Mouse (Mus musculus): Measurements from ENCODE around the gene Aurkb. TPM values are rescaled to one million over a fixed set of nuclear protein-coding genes. Genes with fewer than 3 reads are reported as not detected.
A peak's percentile ranks its signal among the peaks of the same experiment; 100 is the strongest.

The Aurkb gene
- polyA plus RNA-seq, 1 experiment from 2014 or later: 34.1 TPM

GRCm38 (mm10) chr11:69035849-69036248, 9.6 kb upstream of the Aurkb start:
- POLR2A ChIA-PET: no interaction called here
- ATAC-seq: peak; percentile 36
- H3K27me3 ChIP-seq: no peaks in the 10 kb centered on the region
- in situ Hi-C loops (cut with MboI; ENCODE audit: low pct_unique_long_range_greater_than_20kb): no loop called here
- peak; percentile 93 for TF ChIP-seq CTCF (IDR thresholded peaks at IDR 0.05)
- DNase-seq (ENCODE audit: low read depth, low spot score): no peak
- CTCF ChIA-PET: interaction anchor here (0.9 to 2.3 kb wide), 12 partner anchors 9 to 96 kb away, joined by 3 to 10 read pairs (median 3); partner anchors contain the start of gene Per1

DNA sequence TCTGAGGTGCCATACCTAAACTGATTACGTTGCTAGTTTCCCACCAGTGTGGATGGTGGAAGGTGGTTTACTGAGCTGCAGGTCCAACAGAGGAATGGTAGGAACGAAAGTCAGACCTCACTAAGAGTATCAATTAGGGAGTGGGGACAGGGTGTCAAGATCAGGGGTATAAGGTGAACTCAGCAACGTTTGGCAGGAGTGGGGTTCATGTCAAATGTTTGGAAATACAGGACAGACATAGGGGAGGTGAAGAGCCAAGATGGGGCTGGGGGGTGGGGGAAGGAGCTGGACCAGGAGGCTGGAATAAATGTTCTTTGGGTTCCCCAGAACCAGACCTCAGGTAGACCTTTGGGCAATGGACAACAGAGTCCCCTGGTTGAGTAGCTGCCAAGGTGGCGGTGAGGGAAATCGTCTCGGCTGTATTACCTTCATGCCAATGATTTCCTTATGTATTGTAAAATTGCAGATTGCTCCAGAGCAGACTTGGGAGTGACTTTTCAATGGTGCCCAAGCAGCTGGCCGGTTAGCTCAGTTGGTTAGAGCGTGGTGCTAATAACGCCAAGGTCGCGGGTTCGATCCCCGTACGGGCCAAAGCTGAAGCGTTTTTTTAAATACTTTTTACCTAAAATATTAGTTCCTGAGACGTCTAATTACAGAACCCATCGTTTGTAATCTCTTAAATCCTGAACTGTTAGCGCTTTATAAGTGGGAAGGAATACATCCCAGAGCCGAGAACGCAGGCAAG, 8.8 kb upstream of the Aurkb start:
- H3K27me3 ChIP-seq: no peaks in the 10 kb centered on the region
- DNase-seq (ENCODE audit: low read depth, low spot score) (no peak), ATAC-seq (no peak)
- in situ Hi-C loops (cut with MboI; ENCODE audit: low pct_unique_long_range_greater_than_20kb): no loop called here
- ChIA-PET POLR2A (interaction anchor here (0.6 kb wide), 1 partner anchor 863 kb away, joined by 4 read pairs; no protein-coding TSS in a partner anchor), CTCF (interaction anchor here (0.9 to 2.3 kb wide), 14 partner anchors 10 to 97 kb away, joined by 3 to 10 read pairs (median 3); partner anchors contain the start of genes Borcs6, Per1 and Tmem107)
- no peak for TF ChIP-seq CTCF (IDR thresholded peaks at IDR 0.05)

GRCm38 (mm10) chr11:69037231-69038061, 8.0 kb upstream of the Aurkb start:
- no peak for ATAC-seq
- peak; percentile 63 for DNase-seq (ENCODE audit: low read depth, low spot score)
- in situ Hi-C loops (cut with MboI; ENCODE audit: low pct_unique_long_range_greater_than_20kb): no loop called here
- no peaks in the 10 kb centered on the region for H3K27me3 ChIP-seq
- POLR2A ChIA-PET: interaction anchor here (1.4 kb wide), 1 partner anchor 22 kb away, joined by 4 read pairs; the partner anchor contains the start of gene Borcs6
- TF ChIP-seq CTCF (IDR thresholded peaks at IDR 0.05): no peak
- CTCF ChIA-PET: interaction anchor here (1.2 to 2.3 kb wide), 6 partner anchors 16 to 33 kb away, joined by 3 to 10 read pairs (median 4); partner anchors contain the start of genes Borcs6 and Tmem107

DNA sequence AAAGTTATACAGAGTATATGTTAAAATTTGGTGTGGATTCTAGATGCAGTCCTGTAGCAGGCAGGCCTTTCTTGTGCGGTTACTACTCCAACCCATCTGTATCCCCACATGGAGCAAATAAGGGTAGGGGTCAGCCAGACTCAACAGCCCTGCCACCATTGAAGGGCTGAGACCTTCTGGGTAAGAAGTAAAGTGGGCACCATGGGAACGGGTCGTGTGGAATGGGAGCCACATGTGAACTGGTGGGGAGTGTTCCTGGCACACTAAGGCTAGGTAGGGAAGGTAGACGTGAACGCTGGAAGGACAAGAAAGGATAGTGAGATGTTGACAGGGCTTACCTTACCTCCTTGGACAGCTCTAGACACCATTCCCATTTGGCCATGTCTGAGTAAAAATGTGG, 7.3 kb upstream of the Aurkb start:
- ChIA-PET CTCF (interaction anchor here (1.7 to 1.9 kb wide), 2 partner anchors 23 to 26 kb away, joined by 3 to 5 read pairs; no protein-coding TSS in a partner anchor), POLR2A (interaction anchor here (1.4 kb wide), 1 partner anchor 22 kb away, joined by 4 read pairs; the partner anchor contains the start of gene Borcs6)
- TF ChIP-seq CTCF (IDR thresholded peaks at IDR 0.05): no peak
- DNase-seq (ENCODE audit: low read depth, low spot score) (no peak), ATAC-seq (no peak)
- no peaks in the 10 kb centered on the region for H3K27me3 ChIP-seq
- in situ Hi-C loops (cut with MboI; ENCODE audit: low pct_unique_long_range_greater_than_20kb): no loop called here

GRCm38 (mm10) chr11:69046395-69046774, 938 bp downstream of the Aurkb start:
- ATAC-seq: no peak
- CTCF ChIA-PET: no interaction called here
- POLR2A ChIA-PET: interaction anchor here (2.2 kb wide), 1 partner anchor 13 kb away, joined by 8 read pairs; the partner anchor contains the start of gene Borcs6
- in situ Hi-C loops (cut with MboI; ENCODE audit: low pct_unique_long_range_greater_than_20kb): no loop called here
- no peak for DNase-seq (ENCODE audit: low read depth, low spot score)
- no peaks in the 10 kb centered on the region for H3K27me3 ChIP-seq
- TF ChIP-seq CTCF (IDR thresholded peaks at IDR 0.05): no peak

DNA sequence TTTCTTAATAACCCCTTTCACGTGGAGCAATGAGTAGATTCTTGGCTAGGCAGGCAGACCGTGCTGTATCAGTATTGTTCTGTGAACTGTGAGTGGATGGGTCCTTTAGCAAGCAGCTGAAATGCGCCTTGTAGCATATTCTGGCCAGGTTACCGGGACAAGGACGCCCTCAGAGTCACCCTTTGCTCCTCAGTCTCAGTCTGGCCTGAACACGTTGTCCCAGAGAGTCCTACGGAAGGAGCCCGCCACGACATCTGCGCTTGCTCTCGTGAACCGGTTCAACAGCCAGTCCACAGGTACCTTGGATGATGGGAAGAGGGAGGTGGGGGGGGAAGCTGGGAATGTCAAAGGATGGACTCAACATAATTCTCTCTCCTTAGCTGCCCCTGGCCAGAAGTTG, 2.1 kb downstream of the Aurkb start:
- H3K27me3 ChIP-seq: no peaks in the 10 kb centered on the region
- in situ Hi-C loops (cut with MboI; ENCODE audit: low pct_unique_long_range_greater_than_20kb): no loop called here
- ChIA-PET CTCF (interaction anchor here (1.2 kb wide), 1 partner anchor 11 kb away, joined by 3 read pairs; no protein-coding TSS in a partner anchor), POLR2A (interaction anchor here (2.2 kb wide), 1 partner anchor 11 kb away, joined by 8 read pairs; the partner anchor contains the start of gene Borcs6)
- no peak for TF ChIP-seq CTCF (IDR thresholded peaks at IDR 0.05)
- DNase-seq (ENCODE audit: low read depth, low spot score) (no peak), ATAC-seq (no peak)

DNA sequence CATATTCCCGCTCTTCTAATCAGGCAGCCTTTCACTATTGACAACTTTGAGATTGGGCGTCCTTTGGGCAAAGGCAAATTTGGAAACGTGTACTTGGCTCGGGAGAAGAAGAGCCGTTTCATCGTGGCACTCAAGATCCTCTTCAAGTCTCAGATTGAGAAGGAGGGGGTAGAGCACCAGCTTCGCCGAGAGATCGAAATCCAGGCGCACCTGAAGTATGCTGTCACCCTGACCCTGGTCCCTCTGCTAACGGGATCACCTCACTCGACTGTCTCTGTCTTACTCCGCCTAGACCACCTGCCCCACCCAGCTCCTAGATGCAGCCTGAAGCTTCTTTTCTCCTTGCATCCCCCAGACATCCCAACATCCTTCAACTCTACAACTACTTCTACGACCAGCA, 2.7 kb downstream of the Aurkb start:
- no peak for TF ChIP-seq CTCF (IDR thresholded peaks at IDR 0.05)
- ATAC-seq: no peak
- in situ Hi-C loops (cut with MboI; ENCODE audit: low pct_unique_long_range_greater_than_20kb): no loop called here
- DNase-seq (ENCODE audit: low read depth, low spot score): no peak
- POLR2A ChIA-PET: no interaction called here
- CTCF ChIA-PET: interaction anchor here (1.2 kb wide), 1 partner anchor 10 kb away, joined by 3 read pairs; no protein-coding TSS in a partner anchor
- H3K27me3 ChIP-seq: no peaks in the 10 kb centered on the region

GRCm38 (mm10) chr11:69050748-69051147, 5.3 kb downstream of the Aurkb start:
- ATAC-seq (no peak), DNase-seq (ENCODE audit: low read depth, low spot score) (no peak)
- CTCF ChIA-PET: interaction anchor here (1.1 to 1.6 kb wide), 2 partner anchors 8 to 15 kb away, joined by 3 to 4 read pairs; partner anchors contain the start of gene Borcs6
- POLR2A ChIA-PET: interaction anchor here (1.2 kb wide), 2 partner anchors 9 to 11 kb away, joined by 4 read pairs; partner anchors contain the start of gene Borcs6
- no peaks in the 10 kb centered on the region for H3K27me3 ChIP-seq
- TF ChIP-seq CTCF (IDR thresholded peaks at IDR 0.05): no peak
- in situ Hi-C loops (cut with MboI; ENCODE audit: low pct_unique_long_range_greater_than_20kb): no loop called here

DNA sequence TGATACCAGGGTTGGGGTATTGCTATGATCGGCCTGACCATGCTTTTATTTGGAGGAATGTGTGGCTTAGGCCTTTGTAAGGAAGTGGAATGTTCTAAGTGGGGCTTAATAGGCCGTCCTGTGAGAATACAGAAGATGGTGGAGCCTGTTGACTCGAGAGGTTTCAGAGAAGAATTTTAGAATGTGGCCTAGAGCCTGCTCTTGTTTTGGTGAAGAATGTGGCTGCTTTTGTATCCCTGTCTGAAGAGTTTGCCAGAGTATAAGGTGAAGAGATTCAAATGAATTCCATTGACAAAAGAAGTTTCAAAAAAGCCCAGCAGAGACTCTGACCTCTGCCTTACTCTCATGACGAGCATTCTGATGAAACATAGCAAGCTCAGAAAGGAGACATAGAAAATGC, 6.3 kb downstream of the Aurkb start:
- DNase-seq (ENCODE audit: low read depth, low spot score): no peak
- ATAC-seq: no peak
- ChIA-PET POLR2A (no interaction called here), CTCF (no interaction called here)
- H3K27me3 ChIP-seq: no peaks in the 10 kb centered on the region
- in situ Hi-C loops (cut with MboI; ENCODE audit: low pct_unique_long_range_greater_than_20kb): no loop called here
- no peak for TF ChIP-seq CTCF (IDR thresholded peaks at IDR 0.05)

DNA sequence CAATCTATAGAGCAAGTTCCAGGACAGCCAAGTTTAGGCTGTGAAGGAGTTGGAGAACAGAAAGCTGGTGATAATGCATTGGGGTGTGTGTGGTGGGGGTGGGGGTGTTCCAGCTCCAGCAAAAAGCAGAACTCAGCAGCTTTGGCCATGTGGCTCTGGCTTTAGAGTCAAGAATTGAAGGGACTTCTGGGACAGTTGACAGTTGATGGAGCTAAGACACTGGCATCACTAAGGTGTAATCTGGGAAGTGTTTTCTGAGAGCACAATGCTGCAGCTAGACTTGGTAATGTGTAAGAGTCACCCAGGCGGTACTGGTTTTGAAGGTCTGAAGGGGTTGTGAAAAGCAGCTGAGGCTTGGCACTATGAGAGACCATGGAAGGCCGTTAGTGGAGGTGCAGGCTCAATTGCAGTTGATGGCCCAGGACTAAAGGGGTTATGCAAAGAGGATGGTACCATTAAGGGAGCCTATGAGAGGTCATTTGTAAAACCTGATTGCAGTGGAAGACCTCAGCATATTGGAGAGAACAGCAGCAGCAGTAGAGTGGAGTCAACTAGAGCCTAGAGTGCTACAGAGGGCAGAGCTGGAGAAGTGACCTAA, 7.5 kb downstream of the Aurkb start:
- ChIA-PET POLR2A (no interaction called here), CTCF (interaction anchor here (1.5 kb wide), 1 partner anchor 17 kb away, joined by 3 read pairs; no protein-coding TSS in a partner anchor)
- DNase-seq (ENCODE audit: low read depth, low spot score) (no peak), ATAC-seq (no peak)
- TF ChIP-seq CTCF (IDR thresholded peaks at IDR 0.05): no peak
- H3K27me3 ChIP-seq: no peaks in the 10 kb centered on the region
- in situ Hi-C loops (cut with MboI; ENCODE audit: low pct_unique_long_range_greater_than_20kb): no loop called here

Measured in Patski (cell line).